Mouse (Mus musculus): ENCODE results near the gene Ddah1.

GRCm38 (mm10) chr3:145799365-145799764 lies 40.9 kb downstream of the Ddah1 start:
- TF ChIP-seq CTCF (IDR thresholded peaks at IDR 0.05; ENCODE audit: borderline replicate concordance, insufficient read depth, low read depth, low read length), result no peak
- no peak for TF ChIP-seq POLR2A (IDR thresholded peaks at IDR 0.05; ENCODE audit: borderline replicate concordance, insufficient read depth, low read length)
